Mouse (Mus musculus) lung, embryonic 14.5 days (tissue): ENCODE results near the gene Socs1. TPM values are rescaled to one million over a fixed set of nuclear protein-coding genes. Genes with fewer than 3 reads are reported as not detected.

Experiments
- ATAC-seq: fragments of 200-750 bp; cut with Nextera tagmentation; 2 replicates; pipeline ENCODE4 v1.8.0; 2017; ENCODE audit warnings: mild to moderate bottlenecking, moderate TSS enrichment, moderate library complexity; ENCODE audit not compliant: insufficient read depth
- DNase-seq: peaks from one replicate; pipeline ENCODE4 v3.0.0-alpha.2; 2015
- H3K27ac ChIP-seq: fragments of 300-500 bp; sonication (generic); 2 replicates; pipeline ENCODE4 v1.5.1; 2014; ENCODE audit warnings: low read depth, mild to moderate bottlenecking, moderate library complexity
- H3K27me3 ChIP-seq: fragments of 300-500 bp; sonication (generic); 2 replicates; pipeline ENCODE4 v1.6.1; 2014; ENCODE audit warnings: low read length, control low read depth; ENCODE audit not compliant: insufficient read depth
- H3K36me3 ChIP-seq: fragments of 300-500 bp; sonication (generic); 2 replicates; pipeline ENCODE4 v1.6.1; 2014; ENCODE audit warnings: control low read depth; ENCODE audit not compliant: insufficient read depth
- H3K4me1 ChIP-seq: fragments of 300-500 bp; sonication (generic); 2 replicates; pipeline ENCODE4 v1.6.1; 2014; ENCODE audit warnings: antibody characterized with exemption, control low read depth; ENCODE audit not compliant: insufficient read depth
- H3K4me2 ChIP-seq: fragments of 300-500 bp; sonication (generic); 2 replicates; pipeline ENCODE4 v1.6.1; 2014; ENCODE audit warnings: mild to moderate bottlenecking
- H3K4me3 ChIP-seq: fragments of 300-500 bp; sonication (generic); 2 replicates; pipeline ENCODE4 v1.5.1; 2014; ENCODE audit warnings: low read depth, low read length
- H3K9ac ChIP-seq: fragments of 300-500 bp; sonication (generic); 2 replicates; pipeline ENCODE4 v1.6.1; 2014
- H3K9me3 ChIP-seq: fragments of 300-500 bp; sonication (generic); 2 replicates; pipeline ENCODE4 v1.6.1; 2016; ENCODE audit warnings: low read depth, low read length, control low read depth
- CTCF ChIP-seq: IDR thresholded peaks from 2 replicates; pipeline ENCODE4 v1.5.1; 2016; ENCODE audit warnings: antibody characterized with exemption, low read depth
- WGBS: fragments of 180-500 bp; shearing (Covaris S2); extraction: QIAGEN DNeasy Blood & Tissue Kit; methylation state at CpG from one replicate; pipeline ENCODE4 v1.1.7; 2014; 5-methylcytosine and 5-hydroxymethylcytosine counted together
- polyA plus RNA-seq: library from polyadenylated mRNA; unstranded; fragments of >200 nt; fragmentation: Nextera tagmentation; extraction: Ambion mirVana; gene quantifications from 2 replicates; pipeline ENCODE4 v1.2.1, GENCODE M21; 2014

The Socs1 gene
- polyA plus RNA-seq, result 9.1 and 9.3 TPM in 2 replicates

DNA sequence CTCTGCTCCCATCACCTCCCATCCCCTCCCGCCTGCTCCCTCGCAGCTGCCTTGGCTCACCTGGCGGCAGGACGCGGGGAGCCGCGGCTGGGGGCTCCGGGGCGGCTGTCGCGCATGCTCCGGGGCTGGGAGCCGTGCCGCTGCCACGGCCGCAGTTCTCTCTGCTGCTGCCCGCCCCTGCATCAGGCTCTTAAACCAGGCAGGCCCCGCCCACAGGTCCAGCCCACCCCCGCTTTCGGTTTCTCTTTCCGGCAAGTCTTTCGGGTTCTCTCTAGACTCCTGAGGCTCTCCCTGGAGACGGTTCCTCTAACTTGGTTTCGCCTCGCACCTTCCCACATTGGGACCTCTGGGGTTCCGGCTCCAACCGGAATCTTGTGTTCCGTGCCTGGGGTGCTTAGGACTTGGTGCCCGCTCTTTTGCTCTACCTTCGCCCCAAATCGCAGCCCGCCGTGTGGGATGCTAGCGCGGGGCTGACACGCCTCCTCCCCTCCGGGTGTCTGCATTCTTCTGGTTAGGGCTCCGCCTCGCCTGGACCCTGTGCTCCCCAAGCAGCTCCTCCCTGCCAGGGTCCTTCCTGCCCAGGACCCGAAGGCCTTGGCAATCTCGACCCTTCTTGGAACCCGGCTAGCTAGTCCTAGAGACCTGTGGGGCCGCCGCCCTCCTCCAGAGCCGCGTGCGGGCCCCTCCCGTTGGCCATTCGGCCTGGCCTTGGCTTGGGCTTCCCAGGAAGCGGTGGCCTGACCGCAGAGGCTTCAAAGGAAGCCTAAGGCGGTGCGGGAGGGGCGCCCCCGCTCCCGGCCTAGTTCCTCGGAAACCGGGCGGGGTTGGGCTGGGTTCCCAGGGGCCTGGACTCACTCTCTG lies at the start of gene Socs1:
Gene Socs1 (minus strand): TSS at position 166 of the 861 bp plus-strand sequence.
- peak within 1 kb of the TSS; percentile 85 for H3K9ac ChIP-seq
- DNase-seq (peak; percentile 96), ATAC-seq (peak; percentile 87)
- peak within 1 kb of the TSS; percentile 98 for H3K27ac ChIP-seq
- WGBS, result under 1% methylated on average over 57 of the region's 59 CpGs
- peaks cover 21% of the 10 kb centered on the region for H3K4me1 ChIP-seq
- H3K36me3 ChIP-seq, result no peaks in the 10 kb centered on the region
- H3K9me3 ChIP-seq, result no peaks in the 10 kb centered on the region
- no peak for TF ChIP-seq CTCF
- peak within 1 kb of the TSS; percentile 98 for H3K4me2 ChIP-seq
- H3K4me3 ChIP-seq, result peak within 1 kb of the TSS; percentile 70
- H3K27me3 ChIP-seq, result no peaks in the 10 kb centered on the region

DNA sequence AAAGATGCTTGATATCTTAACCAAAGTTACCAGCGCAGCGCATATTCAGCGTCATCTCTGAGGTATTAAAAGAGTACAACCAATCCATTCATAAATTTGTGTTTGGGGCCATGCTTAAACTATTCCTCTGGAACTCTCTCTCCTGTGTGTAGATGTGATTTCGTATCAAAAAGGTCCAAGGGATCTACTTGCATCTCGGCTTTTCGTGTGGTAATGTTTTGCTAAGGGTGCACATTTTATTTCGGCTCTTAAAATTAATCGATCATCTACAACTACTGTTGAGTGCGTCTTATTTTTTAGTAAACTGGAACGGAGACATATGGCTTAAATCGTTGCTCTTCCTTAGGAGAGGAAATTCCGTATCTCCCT lies 49.2 kb upstream of the Socs1 start:
- no peaks in the 10 kb centered on the region for H3K36me3 ChIP-seq
- WGBS, result 5% methylated on average over 12 of the region's 12 CpGs
- H3K4me3 ChIP-seq, result peak overlapping the region; percentile 80
- no peak for TF ChIP-seq CTCF
- H3K4me2 ChIP-seq, result peak overlapping the region; percentile 90
- no peaks in the 10 kb centered on the region for H3K9me3 ChIP-seq
- ATAC-seq (peak; percentile 3; the same call in 1 of the 2 replicates), DNase-seq (peak; percentile 55)
- H3K4me1 ChIP-seq, result peaks cover 13% of the 10 kb centered on the region
- peak overlapping the region; percentile 83 for H3K9ac ChIP-seq
- no peak overlapping the region; the same call in 1 of the 2 replicates for H3K27ac ChIP-seq
- no peaks in the 10 kb centered on the region for H3K27me3 ChIP-seq

DNA sequence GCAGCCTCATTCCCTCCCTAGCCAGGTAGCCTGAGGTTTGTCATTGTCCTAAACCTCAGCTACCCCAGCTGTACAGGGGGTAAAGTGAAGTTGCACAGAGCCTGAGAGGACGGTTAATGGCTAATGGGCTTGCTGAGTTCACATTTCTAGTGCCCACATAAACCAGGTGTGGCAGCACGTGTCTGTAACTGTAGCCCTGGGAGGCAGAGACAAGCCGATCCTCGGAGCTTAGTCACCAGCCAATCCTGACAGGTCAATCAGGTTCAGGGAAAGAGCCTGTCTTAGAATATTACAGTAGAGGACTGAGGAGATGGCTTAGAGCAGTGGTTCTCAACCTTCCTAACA lies 43.1 kb upstream of the Socs1 start:
- Histone ChIP-seq H3K4me1 (no peaks in the 10 kb centered on the region), H3K27me3 (no peaks in the 10 kb centered on the region), H3K9me3 (no peaks in the 10 kb centered on the region), H3K36me3 (no peaks in the 10 kb centered on the region), H3K9ac (no peak overlapping the region), H3K4me2 (no peak overlapping the region), H3K4me3 (no peak overlapping the region), H3K27ac (no peak overlapping the region)
- DNase-seq, result no peak
- no peak for TF ChIP-seq CTCF
- ATAC-seq, result no peak
- 69% methylated on average over 4 of the region's 4 CpGs for WGBS

DNA sequence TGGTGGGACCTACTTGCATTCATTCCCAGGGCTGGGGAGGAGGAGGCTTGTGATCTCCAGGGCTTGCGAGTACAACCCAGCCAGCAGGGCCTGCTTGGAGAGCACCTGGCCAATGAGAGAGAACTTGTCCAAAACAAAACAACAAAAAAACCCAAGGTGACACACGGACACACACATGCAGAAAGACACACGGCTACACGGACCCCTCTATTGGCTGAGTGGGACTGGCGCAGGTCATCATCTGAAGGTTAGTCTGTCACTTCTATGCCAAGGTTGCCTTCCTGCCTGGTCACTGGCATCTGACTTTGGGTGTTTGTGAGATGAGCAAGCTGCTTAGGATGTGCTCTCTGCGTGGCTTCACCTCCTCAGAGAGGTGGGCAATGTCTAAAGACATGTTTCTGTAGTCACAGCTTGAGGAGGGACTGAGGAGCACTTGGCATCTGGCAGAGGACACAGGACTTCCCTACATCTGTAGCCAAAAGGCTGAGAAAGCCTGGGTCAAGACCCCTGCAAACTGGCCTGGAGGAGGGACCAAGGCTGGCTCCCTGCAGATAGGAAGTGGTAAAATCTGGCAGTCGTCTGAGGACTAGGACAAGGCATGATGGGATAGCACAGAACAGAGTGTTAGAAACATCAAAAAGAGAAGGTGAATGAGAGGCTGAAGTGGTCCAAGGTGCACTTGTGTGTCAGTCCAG lies 42.6 kb upstream of the Socs1 start:
- Histone ChIP-seq H3K36me3 (no peaks in the 10 kb centered on the region), H3K27ac (no peak overlapping the region), H3K27me3 (no peaks in the 10 kb centered on the region), H3K9ac (no peak overlapping the region), H3K9me3 (no peaks in the 10 kb centered on the region), H3K4me3 (no peak overlapping the region), H3K4me2 (no peak overlapping the region), H3K4me1 (no peaks in the 10 kb centered on the region)
- ATAC-seq, result no peak
- no peak for DNase-seq
- WGBS, result 73% methylated on average over 7 of the region's 7 CpGs
- TF ChIP-seq CTCF, result no peak

DNA sequence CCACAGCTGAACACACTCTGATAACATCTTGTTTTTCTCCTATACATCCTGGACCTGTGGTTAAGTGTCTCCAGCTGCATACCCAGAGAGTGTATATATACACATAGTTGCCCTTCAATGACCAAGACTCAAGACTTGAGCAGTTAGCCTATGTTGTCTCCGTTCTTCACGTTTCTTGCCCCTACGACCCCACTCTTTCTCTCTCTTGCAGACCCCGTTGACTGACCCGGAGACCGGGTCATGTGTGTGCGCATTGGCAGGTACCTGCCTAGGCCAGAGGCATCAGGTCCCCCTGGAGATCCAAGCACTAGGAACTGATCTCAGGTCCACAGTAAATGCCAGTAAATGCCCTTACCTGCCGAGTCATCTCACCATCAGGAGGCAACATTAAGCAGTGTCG lies 41.9 kb upstream of the Socs1 start:
- no peak for DNase-seq

DNA sequence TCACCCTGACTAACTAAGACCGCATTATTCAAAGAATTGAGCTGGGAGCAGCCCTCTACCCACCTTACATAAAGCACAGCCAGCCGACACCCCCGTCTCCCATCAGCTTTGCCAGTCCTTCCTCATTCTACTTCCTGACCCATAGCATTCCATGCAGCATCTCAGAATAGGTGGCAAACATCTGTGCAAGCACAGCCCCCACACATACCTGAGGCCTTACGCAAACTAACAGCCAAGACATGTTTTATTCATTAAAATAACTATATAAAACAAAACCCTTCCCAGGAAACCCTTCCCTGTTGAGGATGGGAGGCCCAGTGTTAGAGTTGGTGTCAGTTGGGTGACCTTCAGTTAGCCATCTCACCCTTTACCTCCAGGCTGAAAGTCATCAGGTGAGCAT lies 40.5 kb upstream of the Socs1 start:
- ATAC-seq (no peak), DNase-seq (no peak)
- WGBS, result 79% methylated on average over 4 of the region's 4 CpGs
- no peak overlapping the region for H3K4me2 ChIP-seq
- H3K4me1 ChIP-seq, result no peaks in the 10 kb centered on the region
- no peak overlapping the region for H3K4me3 ChIP-seq
- H3K27ac ChIP-seq, result no peak overlapping the region
- no peaks in the 10 kb centered on the region for H3K9me3 ChIP-seq
- no peak for TF ChIP-seq CTCF
- no peaks in the 10 kb centered on the region for H3K27me3 ChIP-seq
- no peaks in the 10 kb centered on the region for H3K36me3 ChIP-seq
- H3K9ac ChIP-seq, result no peak overlapping the region

More for the DNA sequence above, 41.9 kb upstream of the Socs1 start:
- Histone ChIP-seq H3K9me3 (no peaks in the 10 kb centered on the region), H3K9ac (no peak overlapping the region), H3K27ac (no peak overlapping the region), H3K36me3 (no peaks in the 10 kb centered on the region), H3K27me3 (no peaks in the 10 kb centered on the region), H3K4me2 (no peak overlapping the region), H3K4me1 (no peaks in the 10 kb centered on the region), H3K4me3 (no peak overlapping the region)
- TF ChIP-seq CTCF, result no peak
- ATAC-seq, result no peak
- 85% methylated on average over 9 of the region's 9 CpGs for WGBS

DNA sequence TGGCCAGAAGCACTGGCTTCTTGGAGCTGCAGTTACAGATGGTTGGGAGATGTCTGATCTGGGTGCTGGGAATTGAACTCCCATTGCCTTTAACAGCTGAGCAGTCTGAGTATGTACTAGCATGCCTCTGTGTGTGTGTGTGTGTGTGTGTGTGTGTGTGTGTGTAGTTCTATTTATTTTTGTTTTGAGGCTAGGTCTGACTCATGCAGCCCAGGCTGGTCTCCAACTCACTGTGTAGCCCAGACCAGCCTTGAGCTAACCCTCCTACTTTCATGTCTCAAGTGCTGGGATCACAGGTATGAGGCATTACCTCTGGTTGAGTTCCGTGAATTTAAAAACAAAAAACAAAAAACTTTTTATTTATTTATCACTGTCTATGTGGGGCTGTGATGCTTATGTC lies 39.2 kb upstream of the Socs1 start:
- no peak for ATAC-seq
- Histone ChIP-seq H3K9ac (no peak overlapping the region), H3K36me3 (no peaks in the 10 kb centered on the region), H3K27ac (no peak overlapping the region), H3K9me3 (no peaks in the 10 kb centered on the region), H3K27me3 (no peaks in the 10 kb centered on the region), H3K4me2 (no peak overlapping the region), H3K4me3 (no peak overlapping the region), H3K4me1 (no peaks in the 10 kb centered on the region)
- TF ChIP-seq CTCF, result no peak
- 78% methylated on average over 1 of the region's 1 CpGs for WGBS
- DNase-seq, result no peak
